Mouse (Mus musculus) brain, adult 10 weeks (tissue): ENCODE measurements around the gene Olfr308. TPM values are rescaled to one million over a fixed set of nuclear protein-coding genes. Genes with fewer than 3 reads are reported as not detected.

ENCODE experiments used
- polyA plus RNA-seq: library from polyadenylated mRNA; stranded (reverse); fragments of 350-450 nt; fragmentation: Illumina TruSeq; extraction: RNeasy Lipid Tissue Mini Kit (QIAGEN cat#74804); gene quantifications from one replicate; pipeline ENCODE4 v1.2.3, GENCODE M21; 2015; ENCODE audit warnings: low read depth, low replicate concordance

Olfr308 gene
- polyA plus RNA-seq: not detected

GRCm38 (mm10) chr7:86325530-86325929 is at the start of gene Olfr308:
Olfr308 (minus strand) TSS chr7:86325630.

GRCm38 (mm10) chr7:86366828-86367227 is 41.4 kb upstream of the Olfr308 start, which contains the start of gene Olfr305:
Olfr305 (minus strand) TSS chr7:86366928.

GRCm38 (mm10) chr7:86337486-86337885 is 12.1 kb upstream of the Olfr308 start, which contains the start of gene Olfr307:
Olfr307 (minus strand) TSS chr7:86337586.

GRCm38 (mm10) chr7:86313608-86314007 is 11.8 kb downstream of the Olfr308 start, which contains the start of gene Olfr309:
Olfr309 (minus strand) TSS chr7:86313708.

GRCm38 (mm10) chr7:86277072-86277471 is 48.4 kb downstream of the Olfr308 start, which contains the start of gene Olfr310:
Olfr310 (minus strand) TSS chr7:86277172.

Other genes starting within 250 kb of the Olfr308 start
- gene Vmn2r75, start 153.9 kb downstream of the Olfr308 start, polyA plus RNA-seq: not detected
- not detected for gene Vmn2r76, start 79.3 kb downstream of the Olfr308 start, polyA plus RNA-seq
- not detected for gene Olfr310, start 48.5 kb downstream of the Olfr308 start, polyA plus RNA-seq
- gene Olfr309, start 11.9 kb downstream of the Olfr308 start, polyA plus RNA-seq: not detected
- gene Olfr307, start 12.0 kb upstream of the Olfr308 start, polyA plus RNA-seq: not detected
- gene Olfr305, start 41.3 kb upstream of the Olfr308 start, polyA plus RNA-seq: not detected
- gene Olfr304, start 61.0 kb upstream of the Olfr308 start, polyA plus RNA-seq: not detected
- gene Olfr303, start 72.2 kb upstream of the Olfr308 start, polyA plus RNA-seq: not detected
- not detected for gene Olfr301, start 78.2 kb upstream of the Olfr308 start, polyA plus RNA-seq
- gene Olfr299, start 134.3 kb upstream of the Olfr308 start, polyA plus RNA-seq: not detected
- gene Olfr298, start 166.9 kb upstream of the Olfr308 start, polyA plus RNA-seq: not detected
- not detected for gene Olfr297, start 194.3 kb upstream of the Olfr308 start, polyA plus RNA-seq